Mouse (Mus musculus) forebrain, embryonic 16.5 days (tissue): Measurements from ENCODE around the gene Cd47. TPM values are rescaled to one million over a fixed set of nuclear protein-coding genes. Genes with fewer than 3 reads are reported as not detected.

Experiments used
- ATAC-seq: fragments of 200-750 bp; cut with Nextera tagmentation; 2 replicates; pipeline ENCODE4 v1.8.0; 2017; ENCODE audit warnings: mild to moderate bottlenecking, moderate library complexity
- H3K27ac ChIP-seq: fragments of 300-500 bp; sonication (generic); 2 replicates; pipeline ENCODE4 v1.5.1; 2014; ENCODE audit warnings: low read length, control low read depth
- H3K27me3 ChIP-seq: fragments of 300-500 bp; sonication (generic); replicated peaks from 2 replicates; pipeline ENCODE4 v1.6.1; 2014; ENCODE audit warnings: low read length; ENCODE audit not compliant: control insufficient read depth, insufficient read depth
- H3K36me3 ChIP-seq: fragments of 300-500 bp; sonication (generic); 2 replicates; pipeline ENCODE4 v1.6.1; 2014; ENCODE audit not compliant: control insufficient read depth, insufficient read depth
- H3K4me1 ChIP-seq: fragments of 300-500 bp; sonication (generic); replicated peaks from 2 replicates; pipeline ENCODE4 v1.6.1; 2014; ENCODE audit warnings: low read length; ENCODE audit not compliant: control insufficient read depth, insufficient read depth
- H3K4me2 ChIP-seq: fragments of 300-500 bp; sonication (generic); 2 replicates; pipeline ENCODE4 v1.6.1; 2014; ENCODE audit warnings: mild to moderate bottlenecking, low read length, control low read depth
- H3K4me3 ChIP-seq: fragments of 300-500 bp; sonication (generic); replicated peaks from 2 replicates; pipeline ENCODE4 v1.5.1; 2014; ENCODE audit warnings: mild to moderate bottlenecking, low read length, control low read depth
- H3K9ac ChIP-seq: fragments of 300-500 bp; sonication (generic); replicated peaks from 2 replicates; pipeline ENCODE4 v1.6.1; 2014; ENCODE audit warnings: low read depth, low read length, control low read depth
- H3K9me3 ChIP-seq: fragments of 300-500 bp; sonication (generic); 2 replicates; pipeline ENCODE4 v1.6.1; 2016; ENCODE audit warnings: low read length; ENCODE audit not compliant: control insufficient read depth
- WGBS: fragments of 180-500 bp; shearing (Covaris S2); extraction: QIAGEN DNeasy Blood & Tissue Kit; methylation state at CpG from one replicate; pipeline ENCODE4 v1.1.7; 2014; 5-methylcytosine and 5-hydroxymethylcytosine counted together
- polyA plus RNA-seq: library from polyadenylated mRNA; unstranded; fragments of >200 nt; fragmentation: Nextera tagmentation; extraction: Ambion mirVana; gene quantifications from 2 replicates; pipeline ENCODE4 v1.2.1, GENCODE M21; 2015

Cd47 gene
- polyA plus RNA-seq, 1 experiment from 2014 or later: 131 TPM

- Histone ChIP-seq H3K4me2 (no peak overlapping the region), H3K9me3 (no peaks in the 10 kb centered on the region), H3K4me1 (no peaks in the 10 kb centered on the region), H3K9ac (no peak overlapping the region), H3K27ac (no peak overlapping the region), H3K27me3 (no peaks in the 10 kb centered on the region), H3K36me3 (no peaks in the 10 kb centered on the region), H3K4me3 (no peak overlapping the region)
- ATAC-seq: no peak
Observed at GRCm38 (mm10) chr16:49783369-49783768, 17.0 kb upstream of the Cd47 start.

- 95% methylated on average over 6 of the region's 6 CpGs for WGBS
- Histone ChIP-seq H3K4me2 (no peak overlapping the region), H3K4me3 (no peak overlapping the region), H3K36me3 (no peaks in the 10 kb centered on the region), H3K27me3 (no peaks in the 10 kb centered on the region), H3K9ac (no peak overlapping the region), H3K27ac (no peak overlapping the region), H3K9me3 (no peaks in the 10 kb centered on the region), H3K4me1 (no peaks in the 10 kb centered on the region)
- no peak for ATAC-seq
Observed at GRCm38 (mm10) chr16:49786116-49786515, 14.2 kb upstream of the Cd47 start.

GRCm38 (mm10) chr16:49787714-49788113, 12.6 kb upstream of the Cd47 start:
- Histone ChIP-seq H3K4me3 (no peak overlapping the region), H3K27me3 (no peaks in the 10 kb centered on the region), H3K27ac (no peak overlapping the region), H3K4me2 (no peak overlapping the region), H3K4me1 (no peaks in the 10 kb centered on the region), H3K36me3 (no peaks in the 10 kb centered on the region), H3K9ac (no peak overlapping the region), H3K9me3 (no peaks in the 10 kb centered on the region)
- 84% methylated on average over 5 of the region's 5 CpGs for WGBS
- no peak for ATAC-seq

GRCm38 (mm10) chr16:49790575-49791465, 9.5 kb upstream of the Cd47 start:
- Histone ChIP-seq H3K27ac (no peak overlapping the region), H3K4me1 (no peaks in the 10 kb centered on the region), H3K4me2 (no peak overlapping the region), H3K27me3 (no peaks in the 10 kb centered on the region), H3K4me3 (no peak overlapping the region), H3K36me3 (no peaks in the 10 kb centered on the region), H3K9ac (no peak overlapping the region), H3K9me3 (no peaks in the 10 kb centered on the region)
- 89% methylated on average over 9 of the region's 9 CpGs for WGBS
- no peak for ATAC-seq

- H3K4me3 ChIP-seq: no peak overlapping the region
- no peak overlapping the region for H3K4me2 ChIP-seq
- H3K9me3 ChIP-seq: no peaks in the 10 kb centered on the region
- no peaks in the 10 kb centered on the region for H3K4me1 ChIP-seq
- H3K27me3 ChIP-seq: no peaks in the 10 kb centered on the region
- no peak overlapping the region for H3K9ac ChIP-seq
- no peak for ATAC-seq
- H3K27ac ChIP-seq: no peak overlapping the region
- 54% methylated on average over 9 of the region's 9 CpGs for WGBS
- no peaks in the 10 kb centered on the region for H3K36me3 ChIP-seq
Observed at GRCm38 (mm10) chr16:49792446-49792878, 7.9 kb upstream of the Cd47 start.

GRCm38 (mm10) chr16:49793596-49793995, 6.7 kb upstream of the Cd47 start:
- H3K27me3 ChIP-seq: no peaks in the 10 kb centered on the region
- ATAC-seq: no peak
- H3K36me3 ChIP-seq: no peaks in the 10 kb centered on the region
- 90% methylated on average over 9 of the region's 9 CpGs for WGBS
- H3K4me2 ChIP-seq: no peak overlapping the region
- no peak overlapping the region for H3K27ac ChIP-seq
- H3K4me1 ChIP-seq: no peaks in the 10 kb centered on the region
- no peaks in the 10 kb centered on the region for H3K9me3 ChIP-seq
- no peak overlapping the region for H3K4me3 ChIP-seq
- H3K9ac ChIP-seq: no peak overlapping the region

- ATAC-seq: no peak
- Histone ChIP-seq H3K27ac (no peak overlapping the region), H3K4me2 (no peak overlapping the region), H3K9ac (no peak overlapping the region), H3K36me3 (no peaks in the 10 kb centered on the region), H3K4me3 (no peak overlapping the region), H3K27me3 (no peaks in the 10 kb centered on the region), H3K4me1 (no peaks in the 10 kb centered on the region), H3K9me3 (no peaks in the 10 kb centered on the region)
- 92% methylated on average over 2 of the region's 2 CpGs for WGBS
Observed at GRCm38 (mm10) chr16:49796271-49796670, 4.1 kb upstream of the Cd47 start.

GRCm38 (mm10) chr16:49796954-49797353, 3.4 kb upstream of the Cd47 start:
- H3K27ac ChIP-seq: no peak overlapping the region
- WGBS: 100% methylated on average over 2 of the region's 2 CpGs
- no peak for ATAC-seq

GRCm38 (mm10) chr16:49798790-49799189, 1.5 kb upstream of the Cd47 start:
- 93% methylated on average over 6 of the region's 6 CpGs for WGBS
- no peak for ATAC-seq
- H3K4me1 ChIP-seq: peaks cover 1% of the 10 kb centered on the region
- no peak overlapping the region for H3K9ac ChIP-seq
- H3K27ac ChIP-seq: no peak overlapping the region
- no peak overlapping the region for H3K4me2 ChIP-seq
- H3K36me3 ChIP-seq: no peaks in the 10 kb centered on the region
- H3K27me3 ChIP-seq: no peaks in the 10 kb centered on the region
- no peaks in the 10 kb centered on the region for H3K9me3 ChIP-seq
- H3K4me3 ChIP-seq: no peak overlapping the region

More at GRCm38 (mm10) chr16:49796954-49797353, 3.4 kb upstream of the Cd47 start:
- no peaks in the 10 kb centered on the region for H3K36me3 ChIP-seq
- no peak overlapping the region for H3K4me3 ChIP-seq
- no peaks in the 10 kb centered on the region for H3K4me1 ChIP-seq
- H3K4me2 ChIP-seq: no peak overlapping the region
- no peaks in the 10 kb centered on the region for H3K9me3 ChIP-seq
- H3K27me3 ChIP-seq: no peaks in the 10 kb centered on the region
- no peak overlapping the region for H3K9ac ChIP-seq
